Mouse (Mus musculus): ENCODE results near the gene Map3k1.

GRCm38 (mm10) chr13:111710531-111710930, 98.3 kb downstream of the Map3k1 start:
- TF ChIP-seq CTCF (IDR thresholded peaks at IDR 0.05; ENCODE audit: low read depth): no peak
- TF ChIP-seq EP300 (optimal IDR thresholded peaks at IDR 0.05): no peak

Data from stomach, postnatal 0 days (tissue).